In genomic region chr19:44930122-44930521, GRCm38 (mm10) we compare ENCODE assay signal across 8 mouse cellular contexts. TPM values are rescaled to one million over a fixed set of nuclear protein-coding genes. Genes with fewer than 3 reads are reported as not detected.
DNase-seq lines count a peak whose midpoint lies in the region; ATAC-seq and TF ChIP-seq lines count a peak whose summit lies in the region.

No protein-coding gene starts in this region.

- no peak for ATAC-seq in kidney, postnatal 0 days (replicated peaks; ENCODE audit: low FRiP score, low read depth)
- ATAC-seq in hindbrain, embryonic 15.5 days (ENCODE audit: low FRiP score, low read depth), result no peak
- no peak; the same call in 1 of the 2 replicates for ATAC-seq in midbrain, embryonic 16.5 days

- no peaks in the 10 kb centered on the region for H3K27me3 ChIP-seq in kidney, postnatal 0 days (ENCODE audit: insufficient read depth, low read length)
- H3K27me3 ChIP-seq in kidney, adult 2 months (replicated peaks; ENCODE audit: control insufficient read depth, insufficient read depth, low read length), result no peaks in the 10 kb centered on the region
- H3K27me3 ChIP-seq in hindbrain, embryonic 15.5 days, result no peaks in the 10 kb centered on the region
- peaks cover 2% of the 10 kb centered on the region; the same call in 1 of the 2 replicates for H3K27me3 ChIP-seq in midbrain, embryonic 16.5 days (ENCODE audit: control insufficient read depth, insufficient read depth, low read depth, low read length)

- no peaks in the 10 kb centered on the region for H3K9me3 ChIP-seq in kidney, postnatal 0 days (replicated peaks; ENCODE audit: low read length)
- no peaks in the 10 kb centered on the region for H3K9me3 ChIP-seq in hindbrain, embryonic 15.5 days
- no peaks in the 10 kb centered on the region for H3K9me3 ChIP-seq in midbrain, embryonic 16.5 days (replicated peaks; ENCODE audit: control insufficient read depth, low read length, poor library complexity, severe bottlenecking)

- H3K4me2 ChIP-seq in kidney, postnatal 0 days (ENCODE audit: low read length), result peak overlapping the region; percentile 55
- H3K4me2 ChIP-seq in hindbrain, embryonic 15.5 days, result peak overlapping the region; percentile 76
- H3K4me2 ChIP-seq in midbrain, embryonic 16.5 days (ENCODE audit: low read length), result peak overlapping the region; percentile 65

- 0 out of 2 replicates have a peak overlapping the region, but pooled peaks have one; percentile 50 for H3K9ac ChIP-seq in kidney, postnatal 0 days (ENCODE audit: low read depth, low read length)
- H3K9ac ChIP-seq in hindbrain, embryonic 15.5 days, result peak overlapping the region; percentile 80
- peak overlapping the region; percentile 77 for H3K9ac ChIP-seq in midbrain, embryonic 16.5 days (ENCODE audit: low read depth, low read length)

- DNase-seq in kidney, postnatal 0 days (ENCODE audit: low spot score), result no peak
- DNase-seq in kidney, adult 2 months, result no peak
- no peak for DNase-seq in adrenal gland, adult 18-20 months (ENCODE audit: low spot score in 2 of 2)
- no peak for DNase-seq in adrenal gland, postnatal 14 days
- DNase-seq in spleen, postnatal 4 days (ENCODE audit: low spot score in 2 of 2), result no peak

- no peak for TF ChIP-seq POLR2A in kidney, adult 2 months (IDR thresholded peaks at IDR 0.05; ENCODE audit: low read depth, low read length)
- no peak for TF ChIP-seq POLR2A in cortical plate, adult 2 months (IDR thresholded peaks at IDR 0.05; ENCODE audit: extremely low read depth, insufficient read depth, low read length)

- peak overlapping the region; percentile 70; the same call in 1 of the 2 replicates for H3K4me3 ChIP-seq in kidney, postnatal 0 days (replicated peaks; ENCODE audit: low read depth, low read length)
- H3K4me3 ChIP-seq in kidney, adult 2 months (ENCODE audit: insufficient read depth, low read depth, low read length), result no peak overlapping the region
- peak overlapping the region; percentile 85; the same call in 1 of the 2 replicates for H3K4me3 ChIP-seq in cortical plate, adult 2 months (ENCODE audit: insufficient read depth, low read length)
- peak overlapping the region; percentile 73 for H3K4me3 ChIP-seq in hindbrain, embryonic 15.5 days
- peak overlapping the region; percentile 82 for H3K4me3 ChIP-seq in midbrain, embryonic 16.5 days (ENCODE audit: low read depth, low read length)

- no peak for TF ChIP-seq CTCF in kidney, postnatal 0 days (IDR thresholded peaks at IDR 0.05; ENCODE audit: low read depth)
- no peak for TF ChIP-seq CTCF in kidney, adult 2 months (conservative IDR thresholded peaks at IDR 0.05; ENCODE audit: insufficient read depth, insufficient read length, low read depth, low read length)
- TF ChIP-seq CTCF in cortical plate, adult 2 months (IDR thresholded peaks at IDR 0.05; ENCODE audit: extremely low read depth, insufficient read depth, low read length), result no peak

- 0 out of 2 replicates have a peak, but pooled peaks cover 3% of the 10 kb centered on the region for H3K36me3 ChIP-seq in kidney, postnatal 0 days (ENCODE audit: insufficient read depth, low read length)
- H3K36me3 ChIP-seq in kidney, adult 2 months (ENCODE audit: control insufficient read depth, insufficient read depth, low read length), result peaks cover 3% of the 10 kb centered on the region; the same call in 1 of the 2 replicates
- H3K36me3 ChIP-seq in hindbrain, embryonic 15.5 days, result peaks cover 4% of the 10 kb centered on the region
- H3K36me3 ChIP-seq in midbrain, embryonic 16.5 days (ENCODE audit: control insufficient read depth, insufficient read depth, low read length), result peaks cover 3% of the 10 kb centered on the region; the same call in 1 of the 2 replicates

- H3K27ac ChIP-seq in kidney, postnatal 0 days, result peak overlapping the region; percentile 86
- no peak overlapping the region for H3K27ac ChIP-seq in kidney, adult 2 months (ENCODE audit: insufficient read depth, low read depth, low read length)
- H3K27ac ChIP-seq in cortical plate, adult 2 months (ENCODE audit: insufficient read depth, low read length), result peak overlapping the region; percentile 80; the same call in 1 of the 2 replicates
- peak overlapping the region; percentile 93 for H3K27ac ChIP-seq in hindbrain, embryonic 15.5 days (replicated peaks)
- peak overlapping the region; percentile 88 for H3K27ac ChIP-seq in midbrain, embryonic 16.5 days (ENCODE audit: low read length)

- H3K4me1 ChIP-seq in kidney, postnatal 0 days (replicated peaks; ENCODE audit: insufficient read depth, low read length), result peaks cover 3% of the 10 kb centered on the region
- peaks cover 3% of the 10 kb centered on the region for H3K4me1 ChIP-seq in kidney, adult 2 months (ENCODE audit: control insufficient read depth, insufficient read depth, low read length)
- H3K4me1 ChIP-seq in cortical plate, adult 2 months (ENCODE audit: control insufficient read depth, insufficient read depth, low read length), result peaks cover 2% of the 10 kb centered on the region
- H3K4me1 ChIP-seq in hindbrain, embryonic 15.5 days (replicated peaks), result peaks cover 23% of the 10 kb centered on the region
- H3K4me1 ChIP-seq in midbrain, embryonic 16.5 days (ENCODE audit: control insufficient read depth, insufficient read depth, low read length), result peaks cover 21% of the 10 kb centered on the region

- WGBS in kidney, postnatal 0 days, result 14% methylated on average over 2 of the region's 2 CpGs
- 27% methylated on average over 2 of the region's 2 CpGs for WGBS in kidney, adult 2 months
- WGBS in hindbrain, embryonic 15.5 days, result 41% methylated on average over 2 of the region's 2 CpGs
- 51% methylated on average over 2 of the region's 2 CpGs for WGBS in midbrain, embryonic 16.5 days

RNA-seq across cellular contexts. Expression of gene Slf2, which starts 0.8 kb away (rescaled TPM):
- polyA plus RNA-seq in kidney, postnatal 0 days (2015; fragmentation: Nextera tagmentation; extraction: Ambion mirVana), result 19.4 and 21.7 TPM in 2 replicates
- 10.5 and 31.1 TPM in 2 replicates for polyA plus RNA-seq in kidney, adult 2 months (2012; rRNA removed)
- polyA plus RNA-seq in cortical plate, adult 2 months (2012; rRNA removed), result 40.8 and 44.3 TPM in 2 replicates
- polyA plus RNA-seq in hindbrain, embryonic 15.5 days (2015; fragmentation: Nextera tagmentation; extraction: Ambion mirVana), result 28.3 and 29.3 TPM in 2 replicates
- polyA plus RNA-seq in midbrain, embryonic 16.5 days (2015; fragmentation: Nextera tagmentation; extraction: Ambion mirVana), result 30.3 and 35.7 TPM in 2 replicates
- 10 to 100 TPM; 20.9 to 21.8 TPM for total RNA-seq in adrenal gland, adult 18-20 months (2021)
- total RNA-seq in adrenal gland, postnatal 14 days (2021), result 24.2 and 28.2 TPM in 2 replicates

RNA-seq across cellular contexts. Expression of gene Sema4g, which starts 58.8 kb away (rescaled TPM):
- 3.2 and 3.7 TPM in 2 replicates for polyA plus RNA-seq in kidney, postnatal 0 days (2015; fragmentation: Nextera tagmentation; extraction: Ambion mirVana)
- polyA plus RNA-seq in kidney, adult 2 months (2012; rRNA removed), result 92.2 and 119 TPM in 2 replicates
- polyA plus RNA-seq in cortical plate, adult 2 months (2012; rRNA removed), result 26.5 and 27.8 TPM in 2 replicates
- polyA plus RNA-seq in hindbrain, embryonic 15.5 days (2015; fragmentation: Nextera tagmentation; extraction: Ambion mirVana), result 17.3 and 18.9 TPM in 2 replicates
- 16.5 and 16.9 TPM in 2 replicates for polyA plus RNA-seq in midbrain, embryonic 16.5 days (2015; fragmentation: Nextera tagmentation; extraction: Ambion mirVana)
- 1 to 10 TPM; 4.1 to 5.5 TPM for total RNA-seq in adrenal gland, adult 18-20 months (2021)
- total RNA-seq in adrenal gland, postnatal 14 days (2021), result 8.4 and 29.7 TPM in 2 replicates
